Mouse (Mus musculus) liver, adult 2 months (tissue): ENCODE data around the gene Mast3. TPM values are rescaled to one million over a fixed set of nuclear protein-coding genes. Genes with fewer than 3 reads are reported as not detected.

ENCODE experiments used
- DNase-seq: peaks from one replicate; pipeline ENCODE4 v3.0.0-alpha.2; 2011; ENCODE audit warnings: low read depth, low spot score; ENCODE audit errors: extremely low read depth
- H3K27ac ChIP-seq: fragments of 200-500 bp; replicated peaks from 2 replicates; pipeline ENCODE4 v1.5.1; 2012; ENCODE audit warnings: low read depth, mild to moderate bottlenecking, control low read depth, inconsistent platforms, low read length; ENCODE audit not compliant: insufficient read depth
- H3K27me3 ChIP-seq: fragments of 200-500 bp; 2 replicates; pipeline ENCODE4 v1.6.1; 2012; ENCODE audit warnings: mild to moderate bottlenecking, moderate library complexity, low read length, inconsistent platforms; ENCODE audit not compliant: control insufficient read depth, insufficient read depth
- H3K36me3 ChIP-seq: fragments of 200-500 bp; 2 replicates; pipeline ENCODE4 v1.6.1; 2012; ENCODE audit warnings: low read length, inconsistent platforms; ENCODE audit not compliant: control insufficient read depth, insufficient read depth
- H3K4me1 ChIP-seq: fragments of 200-500 bp; 2 replicates; pipeline ENCODE4 v1.6.1; 2011; ENCODE audit warnings: low read length; ENCODE audit not compliant: control insufficient read depth, insufficient read depth
- H3K4me3 ChIP-seq: fragments of 200-500 bp; 2 replicates; pipeline ENCODE4 v1.5.1; 2011; ENCODE audit warnings: low read depth, mild to moderate bottlenecking, control low read depth, low read length, moderate library complexity; ENCODE audit not compliant: insufficient read depth
- H3K79me2 ChIP-seq: fragments of 200-500 bp; 2 replicates; pipeline ENCODE4 v1.6.1; 2012; ENCODE audit warnings: inconsistent platforms, mild to moderate bottlenecking, low read length, moderate library complexity; ENCODE audit not compliant: control insufficient read depth, insufficient read depth
- H3K9ac ChIP-seq: fragments of 200-500 bp; 2 replicates; pipeline ENCODE4 v1.6.1; 2012; ENCODE audit warnings: low read depth, mild to moderate bottlenecking, control low read depth, inconsistent platforms, low read length
- CTCF ChIP-seq: fragments of 200-500 bp; IDR thresholded peaks from 2 replicates; pipeline ENCODE4 v1.5.1; 2011; ENCODE audit warnings: low read depth, low read length, control low read depth
- POLR2A ChIP-seq: fragments of 200-500 bp; IDR thresholded peaks from 2 replicates; pipeline ENCODE4 v1.6.1; 2011; ENCODE audit warnings: low read length, control low read depth; ENCODE audit not compliant: insufficient read depth; ENCODE audit errors: extremely low read depth
- WGBS: fragments of 180-500 bp; shearing (Covaris S2); methylation state at CpG from one replicate; pipeline ENCODE4 v1.1.7; 2018; 5-methylcytosine and 5-hydroxymethylcytosine counted together
- polyA plus RNA-seq: library from polyadenylated mRNA; depleted of rRNA; stranded (reverse); fragments of >200 nt; gene quantifications from 2 replicates; pipeline ENCODE4 v1.2.3, GENCODE M21; 2012
- total RNA-seq: library from RNA; depleted of rRNA; stranded (reverse); fragments of >200 nt; gene quantifications from 2 replicates; pipeline ENCODE4 v1.2.3, GENCODE M21; 2014

Gene Mast3
- total and polyA plus RNA-seq, 2 experiments = 16.7 to 29.0 TPM

- H3K79me2 ChIP-seq = peaks cover 20% of the 10 kb centered on the region
- H3K9ac ChIP-seq = no peak overlapping the region
- TF ChIP-seq CTCF (no peak), POLR2A (no peak)
- WGBS = 97% methylated on average over 3 of the region's 3 CpGs
- DNase-seq = no peak
- no peaks in the 10 kb centered on the region for H3K27me3 ChIP-seq
- H3K4me3 ChIP-seq = no peak overlapping the region
- H3K36me3 ChIP-seq = peaks cover 35% of the 10 kb centered on the region
- H3K4me1 ChIP-seq = peaks cover 5% of the 10 kb centered on the region; the same call in 1 of the 2 replicates
- H3K27ac ChIP-seq = no peak overlapping the region
These were observed 17.8 kb downstream of the Mast3 start for GRCm38 (mm10) chr8:70787051-70787445.

- no peak for TF ChIP-seq CTCF
- 97% methylated on average over 25 of the region's 25 CpGs for WGBS
- Histone ChIP-seq H3K79me2 (peaks cover 15% of the 10 kb centered on the region), H3K4me3 (no peak overlapping the region), H3K27me3 (no peaks in the 10 kb centered on the region), H3K9ac (no peak overlapping the region), H3K36me3 (peaks cover 37% of the 10 kb centered on the region), H3K27ac (no peak overlapping the region), H3K4me1 (peaks cover 3% of the 10 kb centered on the region; the same call in 1 of the 2 replicates)
- DNase-seq = no peak
These were observed 18.4 kb downstream of the Mast3 start for GRCm38 (mm10) chr8:70786291-70787050.

GRCm38 (mm10) chr8:70780093-70780492 lies 24.8 kb downstream of the Mast3 start:
- no peaks in the 10 kb centered on the region for H3K27me3 ChIP-seq
- H3K4me1 ChIP-seq = peaks cover 16% of the 10 kb centered on the region
- no peak overlapping the region for H3K9ac ChIP-seq
- WGBS = 87% methylated on average over 11 of the region's 11 CpGs
- peaks cover 15% of the 10 kb centered on the region for H3K36me3 ChIP-seq
- no peak for DNase-seq
- no peak overlapping the region for H3K27ac ChIP-seq
- H3K79me2 ChIP-seq = peaks cover 5% of the 10 kb centered on the region
- no peak for TF ChIP-seq CTCF
- TF ChIP-seq POLR2A = no peak
- H3K4me3 ChIP-seq = no peak overlapping the region

GRCm38 (mm10) chr8:70776496-70777444 lies 28.1 kb downstream of the Mast3 start, which contains the start of gene Pik3r2:
Gene Pik3r2, minus strand, starts transcription at chr8:70776713.
- Histone ChIP-seq H3K9ac (peak within 1 kb of the TSS; percentile 89), H3K27me3 (no peaks in the 10 kb centered on the region), H3K4me1 (peaks cover 16% of the 10 kb centered on the region), H3K79me2 (peaks cover 5% of the 10 kb centered on the region; the same call in 1 of the 2 replicates), H3K4me3 (peak within 1 kb of the TSS; percentile 81), H3K36me3 (peaks cover 2% of the 10 kb centered on the region; the same call in 1 of the 2 replicates), H3K27ac (peak within 1 kb of the TSS; percentile 94)
- TF ChIP-seq POLR2A = peak; percentile 50
- TF ChIP-seq CTCF = no peak; the same call in 1 of the 2 replicates
- under 1% methylated on average over 91 of the region's 94 CpGs for WGBS
- peak; percentile 88 for DNase-seq

GRCm38 (mm10) chr8:70775851-70776495 lies 28.9 kb downstream of the Mast3 start:
- peak overlapping the region; percentile 81 for H3K4me3 ChIP-seq
- TF ChIP-seq POLR2A (no peak), CTCF (no peak)
- H3K4me1 ChIP-seq = peaks cover 16% of the 10 kb centered on the region
- H3K27me3 ChIP-seq = no peaks in the 10 kb centered on the region
- H3K79me2 ChIP-seq = peaks cover 5% of the 10 kb centered on the region; the same call in 1 of the 2 replicates
- WGBS = 6% methylated on average over 32 of the region's 34 CpGs
- DNase-seq = no peak
- H3K27ac ChIP-seq = peak overlapping the region; percentile 42
- peak overlapping the region; percentile 89 for H3K9ac ChIP-seq
- peaks cover 1% of the 10 kb centered on the region; the same call in 1 of the 2 replicates for H3K36me3 ChIP-seq
